Mouse (Mus musculus) erythroblast, embryonic 14.5 days (primary cell): ENCODE results near the gene Sidt1. TPM values are rescaled to one million over a fixed set of nuclear protein-coding genes. Genes with fewer than 3 reads are reported as not detected.

Experiments
- H3K27me3 ChIP-seq: 2 replicates; pipeline ENCODE4 v1.6.1; 2012; ENCODE audit warnings: inconsistent platforms; ENCODE audit not compliant: control insufficient read depth
- H3K36me3 ChIP-seq: 2 replicates; pipeline ENCODE4 v1.6.1; 2012; ENCODE audit warnings: mild to moderate bottlenecking, inconsistent platforms; ENCODE audit not compliant: control insufficient read depth
- H3K4me1 ChIP-seq: 2 replicates; pipeline ENCODE4 v1.6.1; 2012; ENCODE audit warnings: inconsistent platforms; ENCODE audit not compliant: control insufficient read depth
- H3K4me3 ChIP-seq: replicated peaks from 2 replicates; pipeline ENCODE3; 2012; ENCODE audit warnings: moderate library complexity, mild to moderate bottlenecking, inconsistent platforms
- H3K9me3 ChIP-seq: 2 replicates; pipeline ENCODE4 v1.6.1; 2012; ENCODE audit warnings: low read length, inconsistent platforms, mixed read lengths; ENCODE audit not compliant: control insufficient read depth
- GATA1 ChIP-seq: IDR thresholded peaks from 2 replicates; pipeline ENCODE4 v1.6.1; 2012; ENCODE audit warnings: low read length, inconsistent platforms, mixed read lengths
- TAL1 ChIP-seq: IDR thresholded peaks from 3 replicates; pipeline ENCODE4 v1.6.1; 2012; ENCODE audit warnings: low read length, inconsistent platforms, mixed read lengths
- polyA plus RNA-seq: library from polyadenylated mRNA; stranded (reverse); fragments of >175 nt; gene quantifications from 2 replicates; pipeline ENCODE4 v1.2.3, GENCODE M21; 2012

Gene Sidt1
- polyA plus RNA-seq, 1 experiment = not detected

GRCm38 (mm10) chr16:44210156-44211053 is 122.6 kb downstream of the Sidt1 start:
- Histone ChIP-seq H3K4me1 (peaks cover 26% of the 10 kb centered on the region), H3K4me3 (no peak overlapping the region), H3K27me3 (no peaks in the 10 kb centered on the region), H3K9me3 (no peaks in the 10 kb centered on the region), H3K36me3 (peaks cover 96% of the 10 kb centered on the region)
- TF ChIP-seq TAL1 (no peak), GATA1 (no peak)

DNA sequence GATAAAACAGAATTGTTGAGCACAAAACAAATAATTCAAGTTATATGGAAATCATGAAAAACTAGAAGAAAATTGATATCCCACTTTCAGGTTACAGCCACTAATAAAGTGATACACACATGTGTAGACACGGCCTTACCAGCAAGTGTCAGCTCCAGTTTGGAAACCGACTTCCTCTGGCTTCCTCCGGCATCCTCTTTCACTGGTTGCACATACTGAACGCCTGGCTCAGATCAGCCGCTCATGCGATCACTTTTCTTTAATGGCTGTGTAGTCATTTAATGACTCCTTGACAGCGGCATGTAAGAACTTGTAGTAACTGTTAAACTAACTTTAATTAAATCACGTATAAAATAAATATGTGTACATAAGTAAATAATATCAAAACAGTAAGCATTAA is 127.0 kb downstream of the Sidt1 start:
- Histone ChIP-seq H3K4me1 (peaks cover 22% of the 10 kb centered on the region), H3K4me3 (no peak overlapping the region), H3K9me3 (no peaks in the 10 kb centered on the region), H3K36me3 (peaks cover 89% of the 10 kb centered on the region), H3K27me3 (no peaks in the 10 kb centered on the region)
- TF ChIP-seq TAL1 (no peak), GATA1 (no peak)

GRCm38 (mm10) chr16:44204331-44204730 is 128.7 kb downstream of the Sidt1 start:
- no peaks in the 10 kb centered on the region for H3K9me3 ChIP-seq
- H3K36me3 ChIP-seq = peaks cover 89% of the 10 kb centered on the region
- H3K4me1 ChIP-seq = peaks cover 6% of the 10 kb centered on the region
- H3K27me3 ChIP-seq = no peaks in the 10 kb centered on the region
- no peak for TF ChIP-seq GATA1
- TF ChIP-seq TAL1 = no peak
- no peak overlapping the region for H3K4me3 ChIP-seq

DNA sequence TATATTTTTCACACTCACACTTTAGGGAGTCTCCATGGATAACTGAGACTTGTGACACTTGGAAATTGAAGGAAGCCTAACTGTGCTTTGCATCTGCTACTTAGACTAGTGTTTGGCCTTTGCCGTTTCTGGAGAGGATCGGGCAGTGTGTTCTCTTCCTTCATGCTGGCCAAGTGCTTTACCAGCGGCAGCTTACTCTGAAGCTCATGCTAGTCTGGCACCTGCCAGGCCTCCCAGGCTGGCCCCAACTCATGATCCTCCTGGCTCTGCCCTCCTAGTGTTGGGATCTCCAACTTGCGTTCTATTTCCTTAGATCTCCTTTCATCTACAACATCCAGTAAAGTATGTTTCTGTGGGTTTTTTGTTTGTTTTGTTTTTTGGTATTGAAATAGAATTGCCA is 132.8 kb downstream of the Sidt1 start:
- Histone ChIP-seq H3K4me1 (no peaks in the 10 kb centered on the region), H3K27me3 (no peaks in the 10 kb centered on the region), H3K4me3 (no peak overlapping the region), H3K36me3 (peaks cover 65% of the 10 kb centered on the region), H3K9me3 (no peaks in the 10 kb centered on the region)
- no peak for TF ChIP-seq GATA1
- TF ChIP-seq TAL1 = no peak

- H3K9me3 ChIP-seq = no peaks in the 10 kb centered on the region
- no peak for TF ChIP-seq GATA1
- no peak for TF ChIP-seq TAL1
- H3K4me3 ChIP-seq = no peak overlapping the region
- no peaks in the 10 kb centered on the region for H3K4me1 ChIP-seq
- no peaks in the 10 kb centered on the region for H3K27me3 ChIP-seq
- H3K36me3 ChIP-seq = peaks cover 56% of the 10 kb centered on the region
Observed at GRCm38 (mm10) chr16:44199066-44199703, 133.8 kb downstream of the Sidt1 start.

DNA sequence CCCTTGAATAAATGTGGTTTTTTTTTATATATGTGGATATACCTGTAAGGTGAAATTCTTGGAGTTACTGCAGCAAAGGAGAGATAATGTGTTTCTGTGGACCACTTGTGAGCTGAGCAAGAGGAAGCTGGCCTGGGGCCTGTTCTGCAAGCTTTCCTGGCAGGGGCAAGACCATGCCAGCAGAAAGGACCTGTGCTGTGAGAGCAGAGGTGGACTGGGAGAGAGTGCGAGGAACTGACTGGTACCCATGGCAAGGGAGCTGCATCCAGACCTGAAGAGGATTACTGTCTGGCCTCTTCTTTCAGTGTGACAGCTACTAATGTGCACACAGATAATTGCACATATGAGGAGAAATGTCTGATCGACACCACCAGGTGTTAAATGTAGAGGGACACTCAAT is 142.0 kb downstream of the Sidt1 start:
- H3K4me1 ChIP-seq = peaks cover 4% of the 10 kb centered on the region
- TF ChIP-seq GATA1 = no peak
- TF ChIP-seq TAL1 = no peak
- H3K27me3 ChIP-seq = no peaks in the 10 kb centered on the region
- H3K36me3 ChIP-seq = peaks cover 30% of the 10 kb centered on the region
- no peak overlapping the region for H3K4me3 ChIP-seq
- H3K9me3 ChIP-seq = peaks cover 5% of the 10 kb centered on the region

Other genes starting within 250 kb of the Sidt1 start
- 0.06 and 0.12 TPM in 2 replicates for gene Atp6v1a, start 193.5 kb downstream of the Sidt1 start, polyA plus RNA-seq
- gene Naa50, start 193.4 kb downstream of the Sidt1 start, polyA plus RNA-seq = 0.89 and 1.7 TPM in 2 replicates
- 0.26 and 0.51 TPM in 2 replicates for gene Usf3, start 159.9 kb downstream of the Sidt1 start, polyA plus RNA-seq
- gene Spice1, start 13.9 kb upstream of the Sidt1 start, polyA plus RNA-seq = 0.75 and 1.3 TPM in 2 replicates
- 0.02 TPM in 1 of 2 replicates, not detected in the other for gene Cfap44, start 61.6 kb upstream of the Sidt1 start, polyA plus RNA-seq
- not detected in 2 replicates for gene Boc, start 225.7 kb upstream of the Sidt1 start, polyA plus RNA-seq